Mouse (Mus musculus): ENCODE results near the gene Hoxd11.
A peak's percentile ranks its signal among the peaks of the same experiment; 100 is the strongest.

Hoxd11 gene

GRCm38 (mm10) chr2:74732513-74733316, 53.4 kb downstream of the Hoxd11 start:
- DNase-seq = no peak

- DNase-seq = no peak
Observed at GRCm38 (mm10) chr2:74733317-74733661, 53.9 kb downstream of the Hoxd11 start.

GRCm38 (mm10) chr2:74733765-74734164, 54.4 kb downstream of the Hoxd11 start:
- no peak for DNase-seq

GRCm38 (mm10) chr2:74734451-74734850, 55.1 kb downstream of the Hoxd11 start:
- peak; percentile 22 for DNase-seq

- DNase-seq = peak; percentile 74
Observed at GRCm38 (mm10) chr2:74734996-74735811, 55.8 kb downstream of the Hoxd11 start.

- peak; percentile 80 for DNase-seq
Observed at GRCm38 (mm10) chr2:74735851-74736687, 56.7 kb downstream of the Hoxd11 start.
